Mouse (Mus musculus) midbrain, embryonic 10.5 days (tissue): Measurements from ENCODE around the gene Hspa8. TPM values are rescaled to one million over a fixed set of nuclear protein-coding genes. Genes with fewer than 3 reads are reported as not detected.

Experiments used
- DNase-seq: peaks from one replicate; pipeline ENCODE4 v3.0.0-alpha.2; 2017; ENCODE audit warnings: low spot score
- H3K27ac ChIP-seq: fragments of 300-500 bp; sonication (generic); replicated peaks from 2 replicates; pipeline ENCODE4 v1.5.1; 2016; ENCODE audit warnings: mild to moderate bottlenecking
- H3K27me3 ChIP-seq: fragments of 300-500 bp; sonication (generic); 2 replicates; pipeline ENCODE4 v1.6.1; 2016; ENCODE audit warnings: low read depth, mild to moderate bottlenecking; ENCODE audit not compliant: poor library complexity, severe bottlenecking
- H3K36me3 ChIP-seq: fragments of 300-500 bp; sonication (generic); 2 replicates; pipeline ENCODE4 v1.6.1; 2016; ENCODE audit warnings: mild to moderate bottlenecking, moderate library complexity
- H3K4me1 ChIP-seq: fragments of 300-500 bp; sonication (generic); 2 replicates; pipeline ENCODE4 v1.6.1; 2016
- H3K4me3 ChIP-seq: fragments of 300-500 bp; sonication (generic); 2 replicates; pipeline ENCODE4 v1.5.1; 2016; ENCODE audit warnings: mild to moderate bottlenecking, moderate library complexity
- H3K9me3 ChIP-seq: fragments of 300-500 bp; sonication (generic); replicated peaks from 2 replicates; pipeline ENCODE4 v1.6.1; 2016; ENCODE audit warnings: mild to moderate bottlenecking
- WGBS: fragments of 180-500 bp; shearing (Covaris S2); methylation state at CpG from one replicate; pipeline ENCODE4 v1.1.7; 2016; 5-methylcytosine and 5-hydroxymethylcytosine counted together
- polyA plus RNA-seq: library from polyadenylated mRNA; unstranded; fragments of >200 nt; fragmentation: Nextera tagmentation; extraction: Ambion mirVana; gene quantifications from 2 replicates; pipeline ENCODE4 v1.2.1, GENCODE M21; 2016

Gene Hspa8
- polyA plus RNA-seq, 1 experiment from 2014 or later, result 3,904 TPM

- Histone ChIP-seq H3K9me3 (no peaks in the 10 kb centered on the region), H3K4me3 (peak overlapping the region; percentile 35), H3K36me3 (peaks cover 55% of the 10 kb centered on the region), H3K4me1 (peaks cover 65% of the 10 kb centered on the region), H3K27ac (no peak overlapping the region), H3K27me3 (no peaks in the 10 kb centered on the region)
- 29% methylated on average over 2 of the region's 2 CpGs for WGBS
- peak; percentile 66 for DNase-seq
These were observed 4.5 kb downstream of the Hspa8 start for GRCm38 (mm10) chr9:40805263-40805662.

- Histone ChIP-seq H3K9me3 (no peaks in the 10 kb centered on the region), H3K4me1 (peaks cover 65% of the 10 kb centered on the region), H3K36me3 (peaks cover 53% of the 10 kb centered on the region), H3K27me3 (no peaks in the 10 kb centered on the region), H3K27ac (peak overlapping the region; percentile 64), H3K4me3 (no peak overlapping the region)
- DNase-seq, result peak; percentile 45
- WGBS, result 29% methylated on average over 5 of the region's 5 CpGs
These were observed 5.9 kb downstream of the Hspa8 start for GRCm38 (mm10) chr9:40806440-40807288.

- Histone ChIP-seq H3K27ac (peak overlapping the region; percentile 64), H3K27me3 (no peaks in the 10 kb centered on the region), H3K4me1 (peaks cover 65% of the 10 kb centered on the region), H3K4me3 (no peak overlapping the region), H3K36me3 (peaks cover 45% of the 10 kb centered on the region), H3K9me3 (no peaks in the 10 kb centered on the region)
- WGBS, result 38% methylated on average over 11 of the region's 11 CpGs
- peak; percentile 37 for DNase-seq
These were observed 6.6 kb downstream of the Hspa8 start for GRCm38 (mm10) chr9:40807289-40807920.

GRCm38 (mm10) chr9:40808061-40808906 lies 7.5 kb downstream of the Hspa8 start:
- Histone ChIP-seq H3K9me3 (no peaks in the 10 kb centered on the region), H3K4me3 (no peak overlapping the region), H3K4me1 (peaks cover 62% of the 10 kb centered on the region), H3K27ac (peak overlapping the region; percentile 64), H3K36me3 (peaks cover 40% of the 10 kb centered on the region), H3K27me3 (no peaks in the 10 kb centered on the region)
- 34% methylated on average over 16 of the region's 16 CpGs for WGBS
- DNase-seq, result peak; percentile 59

GRCm38 (mm10) chr9:40808907-40809280 lies 8.1 kb downstream of the Hspa8 start:
- H3K9me3 ChIP-seq, result no peaks in the 10 kb centered on the region
- peak overlapping the region; percentile 14; the same call in 1 of the 2 replicates for H3K27ac ChIP-seq
- H3K4me3 ChIP-seq, result no peak overlapping the region
- DNase-seq, result no peak
- H3K36me3 ChIP-seq, result peaks cover 34% of the 10 kb centered on the region
- WGBS, result 59% methylated on average over 8 of the region's 8 CpGs
- H3K4me1 ChIP-seq, result peaks cover 56% of the 10 kb centered on the region
- no peaks in the 10 kb centered on the region for H3K27me3 ChIP-seq

DNA sequence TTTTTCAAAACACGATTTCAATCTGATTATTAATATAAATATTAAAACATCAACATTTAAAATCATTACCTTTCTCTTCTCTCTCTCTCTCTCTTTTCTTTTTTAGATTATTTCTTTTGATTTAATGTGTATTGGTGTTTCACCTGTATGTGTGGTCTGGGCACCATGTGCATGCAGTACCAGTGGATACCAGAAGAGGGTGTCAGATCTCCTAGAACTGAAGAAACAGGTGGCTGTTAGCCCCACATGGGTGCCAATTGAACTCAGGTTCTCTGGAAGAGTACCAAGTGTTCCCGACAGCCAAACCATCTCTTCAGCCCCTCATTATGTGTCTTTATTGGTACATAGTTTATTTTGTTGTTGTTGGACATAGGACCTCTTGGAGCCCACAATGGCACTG lies 11.1 kb downstream of the Hspa8 start:
- Histone ChIP-seq H3K27me3 (no peaks in the 10 kb centered on the region), H3K36me3 (peaks cover 4% of the 10 kb centered on the region), H3K9me3 (no peaks in the 10 kb centered on the region), H3K4me1 (peaks cover 29% of the 10 kb centered on the region), H3K27ac (no peak overlapping the region), H3K4me3 (no peak overlapping the region)
- DNase-seq, result peak; percentile 23
- WGBS, result 56% methylated on average over 2 of the region's 2 CpGs

- Histone ChIP-seq H3K36me3 (no peaks in the 10 kb centered on the region; the same call in 1 of the 2 replicates), H3K4me1 (peaks cover 7% of the 10 kb centered on the region), H3K27ac (no peak overlapping the region), H3K27me3 (no peaks in the 10 kb centered on the region), H3K9me3 (no peaks in the 10 kb centered on the region), H3K4me3 (no peak overlapping the region)
- DNase-seq, result no peak
- WGBS, result 87% methylated on average over 7 of the region's 7 CpGs
These were observed 13.3 kb downstream of the Hspa8 start for GRCm38 (mm10) chr9:40814060-40814459.

DNA sequence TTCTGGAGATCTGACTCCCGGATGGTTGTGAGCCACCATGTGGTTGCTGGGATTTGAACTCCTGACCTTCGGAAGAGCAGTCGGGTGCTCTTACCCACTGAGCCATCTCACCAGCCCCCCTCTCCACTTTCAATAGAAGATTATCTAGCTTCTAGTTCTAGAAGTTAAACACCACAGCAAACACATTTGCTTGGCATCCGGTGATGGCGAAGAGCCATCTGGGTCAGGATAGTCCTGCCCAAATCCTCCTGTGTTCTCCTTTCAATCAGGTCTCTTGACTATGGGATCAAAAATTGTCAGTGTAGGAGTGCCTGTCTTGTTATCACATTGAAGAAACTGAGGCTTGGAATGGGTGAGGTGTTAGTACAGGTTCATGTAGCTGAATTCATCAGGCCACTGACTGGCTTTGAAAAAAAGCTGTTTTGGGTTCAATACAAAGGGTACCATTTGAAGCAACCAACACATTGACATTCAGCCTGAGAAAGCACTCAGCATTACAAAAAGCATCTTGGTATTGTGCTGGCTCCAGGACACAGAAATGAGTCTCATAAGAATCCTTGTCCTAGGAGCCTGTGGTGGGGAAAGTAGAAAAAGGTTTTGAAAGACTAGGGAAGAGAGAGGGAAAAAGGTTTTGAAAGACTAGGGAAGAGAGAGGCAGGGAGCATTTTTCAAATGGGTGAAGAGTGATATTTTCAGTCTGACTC lies 16.7 kb downstream of the Hspa8 start:
- no peak overlapping the region for H3K4me3 ChIP-seq
- peaks cover 4% of the 10 kb centered on the region for H3K27me3 ChIP-seq
- no peak for DNase-seq
- H3K36me3 ChIP-seq, result no peaks in the 10 kb centered on the region; the same call in 1 of the 2 replicates
- H3K9me3 ChIP-seq, result no peaks in the 10 kb centered on the region
- peaks cover 13% of the 10 kb centered on the region for H3K4me1 ChIP-seq
- H3K27ac ChIP-seq, result no peak overlapping the region
- 86% methylated on average over 5 of the region's 5 CpGs for WGBS

DNA sequence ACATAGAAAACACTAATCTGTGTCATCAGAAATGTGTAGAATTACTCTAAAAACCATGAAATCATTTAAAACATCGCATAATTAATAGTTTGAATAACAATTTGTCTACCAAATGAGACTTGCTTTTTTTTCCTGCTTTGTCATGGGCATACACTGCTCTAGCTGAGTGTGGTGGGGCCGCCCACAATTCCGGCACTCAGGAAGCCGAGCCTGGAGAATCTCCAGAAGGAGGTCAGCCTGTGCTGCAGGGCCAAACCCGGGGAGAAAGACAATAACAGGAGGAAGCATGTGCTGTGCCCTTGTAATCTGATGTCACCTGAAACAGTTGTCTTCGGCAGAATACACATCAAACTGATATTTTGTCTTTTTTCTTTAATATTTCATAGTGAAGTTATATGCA lies 24.8 kb downstream of the Hspa8 start:
- no peak overlapping the region for H3K4me3 ChIP-seq
- peaks cover 23% of the 10 kb centered on the region for H3K27me3 ChIP-seq
- DNase-seq, result no peak
- no peak overlapping the region for H3K27ac ChIP-seq
- no peaks in the 10 kb centered on the region for H3K36me3 ChIP-seq
- peaks cover 16% of the 10 kb centered on the region for H3K4me1 ChIP-seq
- WGBS, result 61% methylated on average over 6 of the region's 6 CpGs
- no peaks in the 10 kb centered on the region for H3K9me3 ChIP-seq

DNA sequence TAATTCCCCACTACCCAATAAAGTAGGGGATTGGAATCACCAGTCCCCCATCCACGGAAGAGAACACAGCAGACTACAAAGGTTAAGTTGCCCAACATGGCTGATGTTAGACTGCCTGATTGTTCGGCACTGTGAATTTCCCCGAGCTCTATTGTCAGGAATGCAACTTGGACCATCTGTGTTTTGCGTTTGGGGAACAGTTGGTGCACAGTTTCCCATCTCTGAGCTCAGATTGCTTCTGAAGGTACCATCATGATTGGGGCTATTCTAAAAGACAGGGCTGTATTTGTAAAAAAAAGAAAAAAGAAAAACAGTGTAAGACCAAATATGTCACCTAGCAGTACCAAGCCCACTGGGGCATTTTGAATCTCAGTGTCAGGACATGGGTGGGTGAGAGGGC lies 26.6 kb downstream of the Hspa8 start:
- Histone ChIP-seq H3K4me3 (no peak overlapping the region), H3K4me1 (peaks cover 5% of the 10 kb centered on the region), H3K27ac (no peak overlapping the region), H3K9me3 (no peaks in the 10 kb centered on the region), H3K36me3 (no peaks in the 10 kb centered on the region), H3K27me3 (peaks cover 23% of the 10 kb centered on the region)
- WGBS, result 87% methylated on average over 4 of the region's 4 CpGs
- no peak for DNase-seq

DNA sequence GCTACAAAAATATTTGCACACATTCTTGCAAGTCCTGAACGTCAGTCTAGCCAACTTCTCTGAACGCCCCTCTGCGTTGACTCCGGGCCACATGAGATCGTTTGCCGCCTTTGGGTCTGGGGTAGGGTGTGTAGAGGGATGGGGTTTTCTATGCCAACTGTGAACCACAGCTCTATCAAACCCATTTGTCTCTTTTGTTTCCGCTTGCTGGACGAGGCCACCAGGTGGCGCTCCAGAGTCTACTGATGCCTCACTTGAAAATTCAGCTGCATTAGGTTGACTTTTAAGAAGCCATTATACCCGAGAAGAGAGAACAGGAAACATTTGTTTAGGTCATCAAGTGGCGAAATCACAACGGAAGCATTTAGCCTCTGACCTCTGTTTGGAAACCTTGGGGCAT lies 33.8 kb downstream of the Hspa8 start:
- Histone ChIP-seq H3K9me3 (no peaks in the 10 kb centered on the region), H3K36me3 (no peaks in the 10 kb centered on the region), H3K4me3 (no peak overlapping the region), H3K4me1 (peaks cover 4% of the 10 kb centered on the region; the same call in 1 of the 2 replicates), H3K27me3 (peaks cover 23% of the 10 kb centered on the region; the same call in 1 of the 2 replicates), H3K27ac (no peak overlapping the region)
- peak; percentile 87 for DNase-seq
- WGBS, result 9% methylated on average over 12 of the region's 12 CpGs

DNA sequence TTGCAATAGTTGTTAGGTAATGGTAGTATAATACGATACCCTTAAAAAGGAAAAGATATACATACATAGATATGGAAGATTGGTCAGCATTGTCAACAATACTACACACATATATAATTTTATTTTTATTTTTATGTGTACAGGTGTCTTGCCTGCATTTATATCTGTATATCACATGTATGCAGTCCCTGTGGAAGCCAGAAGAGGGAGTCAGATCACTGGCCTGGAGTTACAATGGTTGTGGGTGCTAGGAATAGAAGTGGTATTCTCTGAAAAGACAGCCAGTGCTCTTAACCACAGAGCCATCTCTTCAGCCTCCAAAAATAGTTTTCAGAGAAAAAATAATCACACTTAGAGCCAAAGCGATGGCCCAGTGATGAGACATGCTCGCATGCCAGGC lies 35.9 kb downstream of the Hspa8 start:
- no peaks in the 10 kb centered on the region for H3K9me3 ChIP-seq
- H3K4me3 ChIP-seq, result no peak overlapping the region
- DNase-seq, result no peak
- no peaks in the 10 kb centered on the region for H3K36me3 ChIP-seq
- H3K4me1 ChIP-seq, result peaks cover 4% of the 10 kb centered on the region; the same call in 1 of the 2 replicates
- WGBS, result 85% methylated on average over 3 of the region's 3 CpGs
- H3K27me3 ChIP-seq, result peaks cover 23% of the 10 kb centered on the region; the same call in 1 of the 2 replicates
- H3K27ac ChIP-seq, result no peak overlapping the region
